Mouse (Mus musculus) hindbrain, embryonic 10.5 days (tissue): ENCODE measurements around the gene Gse1. TPM values are rescaled to one million over a fixed set of nuclear protein-coding genes. Genes with fewer than 3 reads are reported as not detected.

Source experiments
- DNase-seq: peaks from one replicate; pipeline ENCODE4 v3.0.0-alpha.2; 2017; ENCODE audit warnings: low spot score
- H3K27ac ChIP-seq: fragments of 300-500 bp; sonication (generic); 2 replicates; pipeline ENCODE4 v1.5.1; 2016; ENCODE audit warnings: mild to moderate bottlenecking, moderate library complexity
- H3K27me3 ChIP-seq: fragments of 300-500 bp; sonication (generic); 2 replicates; pipeline ENCODE4 v1.6.1; 2016; ENCODE audit warnings: mild to moderate bottlenecking; ENCODE audit not compliant: poor library complexity, insufficient read depth, severe bottlenecking
- H3K36me3 ChIP-seq: fragments of 300-500 bp; sonication (generic); 2 replicates; pipeline ENCODE4 v1.6.1; 2016; ENCODE audit warnings: mild to moderate bottlenecking, moderate library complexity
- H3K4me1 ChIP-seq: fragments of 300-500 bp; sonication (generic); replicated peaks from 2 replicates; pipeline ENCODE4 v1.6.1; 2016; ENCODE audit warnings: mild to moderate bottlenecking
- H3K4me3 ChIP-seq: fragments of 300-500 bp; sonication (generic); 2 replicates; pipeline ENCODE4 v1.5.1; 2016; ENCODE audit warnings: mild to moderate bottlenecking, moderate library complexity
- H3K9me3 ChIP-seq: fragments of 300-500 bp; sonication (generic); 2 replicates; pipeline ENCODE4 v1.6.1; 2016; ENCODE audit warnings: mild to moderate bottlenecking, moderate library complexity
- WGBS: fragments of 180-500 bp; shearing (Covaris S2); methylation state at CpG from one replicate; pipeline ENCODE4 v1.1.7; 2016; 5-methylcytosine and 5-hydroxymethylcytosine counted together
- polyA plus RNA-seq: library from polyadenylated mRNA; unstranded; fragments of >200 nt; fragmentation: Nextera tagmentation; extraction: Ambion mirVana; gene quantifications from 2 replicates; pipeline ENCODE4 v1.2.1, GENCODE M21; 2016

The Gse1 gene
- polyA plus RNA-seq, 1 experiment from 2014 or later, result 22.9 TPM

GRCm38 (mm10) chr8:120300601-120301141 lies 72.4 kb downstream of the Gse1 start:
- H3K4me1 ChIP-seq, result peaks cover 87% of the 10 kb centered on the region
- no peaks in the 10 kb centered on the region for H3K36me3 ChIP-seq
- 3% methylated on average over 13 of the region's 13 CpGs for WGBS
- peaks cover 62% of the 10 kb centered on the region for H3K27me3 ChIP-seq
- DNase-seq, result peak; percentile 79
- H3K9me3 ChIP-seq, result no peaks in the 10 kb centered on the region
- H3K4me3 ChIP-seq, result peak overlapping the region; percentile 20
- peak overlapping the region; percentile 84 for H3K27ac ChIP-seq

- Histone ChIP-seq H3K9me3 (no peaks in the 10 kb centered on the region), H3K27ac (peak overlapping the region; percentile 82), H3K27me3 (peaks cover 80% of the 10 kb centered on the region), H3K4me1 (peaks cover 87% of the 10 kb centered on the region), H3K4me3 (no peak overlapping the region), H3K36me3 (no peaks in the 10 kb centered on the region)
- no peak for DNase-seq
- 68% methylated on average over 11 of the region's 11 CpGs for WGBS
Observed at GRCm38 (mm10) chr8:120302941-120303675, 74.9 kb downstream of the Gse1 start.

GRCm38 (mm10) chr8:120304097-120304496 lies 75.8 kb downstream of the Gse1 start:
- WGBS, result 23% methylated on average over 9 of the region's 9 CpGs
- Histone ChIP-seq H3K4me3 (no peak overlapping the region), H3K36me3 (no peaks in the 10 kb centered on the region), H3K4me1 (peaks cover 87% of the 10 kb centered on the region), H3K9me3 (no peaks in the 10 kb centered on the region), H3K27ac (peak overlapping the region; percentile 82), H3K27me3 (peaks cover 89% of the 10 kb centered on the region)
- no peak for DNase-seq

- DNase-seq, result no peak
- Histone ChIP-seq H3K9me3 (no peaks in the 10 kb centered on the region), H3K4me1 (peaks cover 90% of the 10 kb centered on the region), H3K27me3 (peaks cover 91% of the 10 kb centered on the region), H3K27ac (peak overlapping the region; percentile 71), H3K36me3 (no peaks in the 10 kb centered on the region), H3K4me3 (no peak overlapping the region)
- 78% methylated on average over 10 of the region's 10 CpGs for WGBS
Observed at GRCm38 (mm10) chr8:120305800-120306385, 77.6 kb downstream of the Gse1 start.

GRCm38 (mm10) chr8:120307103-120307502 lies 78.8 kb downstream of the Gse1 start:
- H3K9me3 ChIP-seq, result no peaks in the 10 kb centered on the region
- no peaks in the 10 kb centered on the region for H3K36me3 ChIP-seq
- no peak overlapping the region for H3K4me3 ChIP-seq
- H3K4me1 ChIP-seq, result peaks cover 97% of the 10 kb centered on the region
- WGBS, result 2% methylated on average over 16 of the region's 16 CpGs
- peak overlapping the region; percentile 71 for H3K27ac ChIP-seq
- DNase-seq, result peak; percentile 68
- peaks cover 100% of the 10 kb centered on the region for H3K27me3 ChIP-seq

GRCm38 (mm10) chr8:120307528-120307927 lies 79.3 kb downstream of the Gse1 start:
- Histone ChIP-seq H3K27me3 (peaks cover 100% of the 10 kb centered on the region), H3K27ac (peak overlapping the region; percentile 71), H3K4me1 (peaks cover 97% of the 10 kb centered on the region), H3K4me3 (no peak overlapping the region), H3K9me3 (no peaks in the 10 kb centered on the region), H3K36me3 (no peaks in the 10 kb centered on the region)
- DNase-seq, result no peak
- WGBS, result 39% methylated on average over 11 of the region's 11 CpGs

- Histone ChIP-seq H3K4me3 (no peak overlapping the region), H3K36me3 (no peaks in the 10 kb centered on the region), H3K9me3 (no peaks in the 10 kb centered on the region), H3K27me3 (peaks cover 96% of the 10 kb centered on the region), H3K4me1 (peaks cover 91% of the 10 kb centered on the region), H3K27ac (peak overlapping the region; percentile 66)
- DNase-seq, result no peak
- WGBS, result 32% methylated on average over 8 of the region's 8 CpGs
Observed at GRCm38 (mm10) chr8:120308131-120308530, 79.9 kb downstream of the Gse1 start.

- peaks cover 90% of the 10 kb centered on the region for H3K4me1 ChIP-seq
- peaks cover 95% of the 10 kb centered on the region for H3K27me3 ChIP-seq
Observed at GRCm38 (mm10) chr8:120308553-120308952, 80.3 kb downstream of the Gse1 start.

GRCm38 (mm10) chr8:120309326-120309725 lies 81.1 kb downstream of the Gse1 start:
- 63% methylated on average over 18 of the region's 18 CpGs for WGBS
- peak; percentile 65 for DNase-seq
- H3K4me1 ChIP-seq, result peaks cover 89% of the 10 kb centered on the region

More at GRCm38 (mm10) chr8:120308553-120308952, 80.3 kb downstream of the Gse1 start:
- Histone ChIP-seq H3K4me3 (no peak overlapping the region), H3K36me3 (no peaks in the 10 kb centered on the region), H3K9me3 (no peaks in the 10 kb centered on the region), H3K27ac (peak overlapping the region; percentile 66)
- 44% methylated on average over 9 of the region's 9 CpGs for WGBS
- no peak for DNase-seq

GRCm38 (mm10) chr8:120310063-120310462 lies 81.8 kb downstream of the Gse1 start:
- peak overlapping the region; percentile 66 for H3K27ac ChIP-seq
- peaks cover 83% of the 10 kb centered on the region for H3K4me1 ChIP-seq
- peaks cover 93% of the 10 kb centered on the region for H3K27me3 ChIP-seq

More at GRCm38 (mm10) chr8:120309326-120309725, 81.1 kb downstream of the Gse1 start:
- Histone ChIP-seq H3K27ac (peak overlapping the region; percentile 66), H3K4me3 (no peak overlapping the region), H3K27me3 (peaks cover 95% of the 10 kb centered on the region), H3K36me3 (no peaks in the 10 kb centered on the region), H3K9me3 (no peaks in the 10 kb centered on the region)

GRCm38 (mm10) chr8:120312452-120312851 lies 84.2 kb downstream of the Gse1 start:
- WGBS, result 89% methylated on average over 4 of the region's 4 CpGs
- Histone ChIP-seq H3K9me3 (no peaks in the 10 kb centered on the region), H3K4me1 (peaks cover 68% of the 10 kb centered on the region), H3K36me3 (no peaks in the 10 kb centered on the region), H3K27me3 (peaks cover 89% of the 10 kb centered on the region), H3K4me3 (no peak overlapping the region), H3K27ac (no peak overlapping the region)
- DNase-seq, result no peak

More at GRCm38 (mm10) chr8:120310063-120310462, 81.8 kb downstream of the Gse1 start:
- Histone ChIP-seq H3K4me3 (no peak overlapping the region), H3K9me3 (no peaks in the 10 kb centered on the region), H3K36me3 (no peaks in the 10 kb centered on the region)
- 85% methylated on average over 5 of the region's 5 CpGs for WGBS
- DNase-seq, result no peak

- 65% methylated on average over 3 of the region's 3 CpGs for WGBS
- Histone ChIP-seq H3K27me3 (peaks cover 85% of the 10 kb centered on the region), H3K4me3 (no peak overlapping the region), H3K36me3 (no peaks in the 10 kb centered on the region), H3K9me3 (no peaks in the 10 kb centered on the region), H3K27ac (peak overlapping the region; percentile 64; the same call in 1 of the 2 replicates), H3K4me1 (peaks cover 68% of the 10 kb centered on the region)
- no peak for DNase-seq
Observed at GRCm38 (mm10) chr8:120313674-120314073, 85.4 kb downstream of the Gse1 start.

- peaks cover 72% of the 10 kb centered on the region for H3K27me3 ChIP-seq
- WGBS, result 81% methylated on average over 5 of the region's 5 CpGs
Observed at GRCm38 (mm10) chr8:120314932-120315331, 86.7 kb downstream of the Gse1 start.

More at GRCm38 (mm10) chr8:120314932-120315331, 86.7 kb downstream of the Gse1 start:
- DNase-seq, result no peak
- H3K9me3 ChIP-seq, result no peaks in the 10 kb centered on the region
- no peak overlapping the region for H3K4me3 ChIP-seq
- H3K27ac ChIP-seq, result no peak overlapping the region
- H3K4me1 ChIP-seq, result peaks cover 68% of the 10 kb centered on the region
- H3K36me3 ChIP-seq, result no peaks in the 10 kb centered on the region
